Mouse (Mus musculus) mouse embryonic stem cell (cell line): ENCODE data around the gene Dbndd1.
"Not testable (repeated sequence)": the region's sequence is repeated elsewhere in the genome, so short reads cannot be mapped to it uniquely, and the experiment has no call there.

Experiments used
- in situ Hi-C, 2 experiments: fragments of 300-500 bp; cut with MboI; formaldehyde crosslinking; loops; 1 replicate in 1 of 2; 3 replicates in 1 of 2; pipeline ENCODE4 v1.14.3; 2019 to 2020; ENCODE audit warnings: low sequenced_read_pairs in 2 of 2, low pct_unique_long_range_greater_than_20kb in 1 of 2, mixed read lengths in 1 of 2; ENCODE audit not compliant: unreplicated experiment in 1 of 2

The Dbndd1 gene

DNA sequence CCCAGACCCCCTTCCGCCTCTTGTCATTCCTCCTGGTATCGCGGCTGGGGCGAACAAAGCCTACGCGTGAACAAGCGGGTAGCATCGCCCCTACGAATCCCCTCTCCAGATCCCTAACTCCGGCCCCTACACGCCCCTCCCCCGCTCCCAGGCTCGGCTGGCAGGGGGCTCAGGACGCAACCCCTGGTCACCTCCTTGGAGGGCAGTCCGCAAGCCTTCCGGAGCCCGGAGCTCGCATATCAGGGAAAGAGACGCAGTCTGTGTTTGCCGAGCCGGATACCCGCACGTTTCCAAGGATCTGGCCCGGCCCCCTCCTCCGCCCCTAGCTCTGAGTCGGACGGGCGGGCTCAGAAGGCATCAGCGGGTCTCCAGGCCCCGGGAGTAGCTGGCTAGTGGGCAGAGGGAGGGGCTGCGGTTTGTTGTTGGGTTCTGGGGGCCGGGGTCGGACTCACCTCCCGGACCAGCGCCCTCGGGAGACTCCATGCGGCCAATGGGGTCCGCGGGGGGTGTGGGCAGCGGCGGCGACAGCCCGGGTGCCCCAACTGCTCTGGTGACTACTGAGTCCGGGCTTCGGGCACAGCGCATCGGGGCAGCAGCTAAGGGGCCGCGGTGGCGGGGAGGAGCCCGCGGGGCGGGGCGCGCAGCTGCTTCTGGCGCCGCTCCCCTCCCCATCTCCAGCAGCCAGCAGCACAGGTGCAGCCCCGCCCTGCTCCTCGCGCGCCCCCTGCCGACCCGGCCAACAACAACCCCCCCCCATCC, at the start of gene Dbndd1:
Gene Dbndd1, minus strand, starts transcription at position 683 of the 759 bp plus-strand sequence.
- in situ Hi-C loops = no loop called here

GRCm38 (mm10) chr8:123564221-123564620, 49.0 kb upstream of the Dbndd1 start:
- in situ Hi-C loops = not testable (repeated sequence)

DNA sequence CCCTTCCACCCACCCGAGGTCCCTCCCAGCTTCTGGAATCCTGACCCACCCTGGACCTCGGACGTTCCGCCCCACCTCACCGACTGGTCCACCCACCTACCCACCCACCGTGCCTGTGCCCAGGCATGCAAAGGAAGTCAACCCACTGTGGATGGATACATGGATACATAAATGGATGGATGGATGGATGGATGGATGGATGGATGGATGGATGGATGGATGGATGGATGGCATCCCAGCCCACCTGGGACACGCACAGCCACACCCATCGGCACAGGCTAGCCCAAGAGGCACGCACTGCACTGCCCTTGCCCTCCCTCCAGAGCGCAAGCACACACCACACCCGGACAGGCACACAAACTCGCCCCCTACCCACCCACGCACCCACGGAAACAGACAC, 22.4 kb upstream of the Dbndd1 start:
- in situ Hi-C loops = not testable (repeated sequence)

DNA sequence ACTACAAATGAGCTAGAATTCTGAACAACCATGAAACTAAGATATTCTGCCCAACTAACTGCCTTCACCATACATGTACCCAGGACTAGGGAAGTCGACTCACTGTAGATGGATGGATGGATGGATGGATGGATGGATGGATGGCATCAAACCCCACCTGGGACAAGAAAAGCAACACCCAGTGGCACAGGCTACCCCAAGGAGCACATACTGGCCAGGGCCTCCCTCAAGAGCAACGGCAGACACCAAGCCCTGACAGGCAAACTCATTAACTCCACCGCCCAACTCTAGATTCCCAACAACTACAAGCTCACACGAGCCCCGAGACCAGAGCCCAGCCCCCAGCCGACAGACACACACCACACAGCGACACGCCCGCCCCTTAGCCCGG, 21.7 kb upstream of the Dbndd1 start:
- in situ Hi-C loops = no loop called here

DNA sequence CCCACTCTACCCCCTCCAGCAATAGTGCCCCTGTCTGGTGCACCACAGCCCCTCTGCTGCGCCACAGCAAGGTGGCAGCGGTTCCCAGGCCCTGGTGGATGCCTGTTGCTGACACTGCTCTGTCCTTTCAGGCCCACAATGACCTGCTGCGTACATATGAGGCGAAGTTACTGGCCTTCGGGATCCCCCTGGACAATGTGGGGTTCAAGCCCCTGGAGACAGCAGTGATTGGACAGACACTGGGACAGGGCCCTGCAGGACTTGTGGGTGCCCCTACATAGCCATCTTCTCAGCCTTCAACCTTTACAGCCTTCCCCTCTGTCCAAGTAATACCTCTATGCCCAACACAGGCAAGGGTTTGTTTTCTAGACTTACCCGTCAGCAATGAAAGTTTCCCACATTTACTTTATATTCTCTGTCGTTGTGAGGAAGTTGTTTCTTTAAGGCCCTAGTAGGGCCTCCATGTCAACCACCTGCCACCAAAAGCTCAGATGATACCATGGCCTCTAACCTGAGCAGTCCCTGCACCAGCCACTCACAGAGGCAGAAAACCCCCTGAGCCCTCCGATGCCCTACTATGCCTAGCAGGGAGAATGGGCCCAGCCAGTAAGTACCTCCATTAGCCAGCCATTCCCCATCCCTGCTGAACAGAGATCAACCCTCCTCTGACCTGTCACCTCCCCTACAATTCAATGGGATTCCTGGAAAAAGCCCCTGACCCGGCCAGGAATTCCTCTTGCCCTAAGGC, 21.2 kb upstream of the Dbndd1 start:
- in situ Hi-C loops = no loop called here

GRCm38 (mm10) chr8:123527720-123528489, 12.6 kb upstream of the Dbndd1 start:
- in situ Hi-C loops = no loop called here

- in situ Hi-C loops = not testable (repeated sequence)
Observed at GRCm38 (mm10) chr8:123520048-123520447, 4.8 kb upstream of the Dbndd1 start.

- in situ Hi-C loops = no loop called here
Observed at GRCm38 (mm10) chr8:123518667-123519066, 3.4 kb upstream of the Dbndd1 start, which contains the start of gene Gas8. TSS of gene Gas8 (plus strand) at chr8:123518834.

GRCm38 (mm10) chr8:123518172-123518571, 2.9 kb upstream of the Dbndd1 start:
- in situ Hi-C loops = no loop called here

DNA sequence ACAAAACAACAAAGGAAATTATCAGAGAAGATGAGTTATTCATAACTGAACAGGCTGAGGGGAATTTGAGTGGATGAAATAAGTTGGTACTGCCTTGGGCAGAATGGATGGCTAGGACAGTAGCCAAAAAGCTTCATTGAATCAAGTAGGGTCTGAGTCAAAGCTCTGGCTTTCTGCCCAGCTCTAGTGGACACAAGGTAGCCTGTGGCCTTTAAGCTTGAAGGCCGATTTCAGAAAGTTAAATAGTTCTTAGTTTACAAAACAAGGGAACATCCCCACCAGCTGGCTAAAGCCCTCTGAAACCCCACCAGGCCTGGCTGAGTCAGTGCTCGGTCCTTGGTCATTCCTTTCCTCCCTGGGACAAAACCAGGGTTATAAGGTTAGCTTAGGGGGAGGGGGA, 1.3 kb upstream of the Dbndd1 start:
- in situ Hi-C loops = no loop called here

DNA sequence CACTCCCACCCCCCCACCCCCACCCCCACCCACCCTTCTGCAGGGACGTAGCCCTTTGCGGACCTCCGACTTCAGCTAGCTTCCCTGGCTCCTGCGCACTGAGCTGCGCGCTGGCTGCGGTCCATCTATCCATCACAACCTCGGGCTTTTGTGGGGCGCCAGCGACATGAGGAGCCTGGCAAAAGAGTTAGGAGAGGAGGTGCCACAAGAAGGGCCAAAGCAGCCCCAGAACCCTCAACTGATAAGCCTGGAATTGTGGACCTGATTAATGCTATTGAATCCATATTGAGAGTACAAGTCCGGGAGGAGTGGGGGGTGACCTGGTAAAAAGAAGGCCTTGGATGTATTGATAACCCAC, 256 bp upstream of the Dbndd1 start:
- in situ Hi-C loops = no loop called here

DNA sequence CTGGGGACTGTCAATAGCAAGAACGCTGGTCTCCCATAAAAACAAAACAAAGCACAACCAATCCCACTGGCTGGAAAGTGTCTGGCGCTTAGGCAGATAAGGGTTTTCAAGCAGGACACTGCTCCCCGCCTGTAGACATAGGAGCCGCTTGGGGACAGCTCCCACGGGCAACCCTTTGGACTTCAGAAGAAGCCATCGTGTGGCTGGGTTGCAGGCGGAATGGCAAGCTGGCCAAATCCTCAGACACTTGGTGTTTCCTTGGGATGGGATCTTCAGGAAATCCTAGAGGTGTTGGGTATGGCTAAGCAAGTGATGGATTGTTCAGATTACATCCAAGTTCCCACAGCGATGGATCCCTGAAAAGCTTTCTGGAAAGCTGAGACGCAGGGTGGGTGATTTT, 1.1 kb downstream of the Dbndd1 start:
- in situ Hi-C loops = no loop called here

GRCm38 (mm10) chr8:123510819-123511218, 4.4 kb downstream of the Dbndd1 start:
- in situ Hi-C loops = no loop called here

GRCm38 (mm10) chr8:123507153-123507552, 8.1 kb downstream of the Dbndd1 start:
- in situ Hi-C loops = no loop called here

GRCm38 (mm10) chr8:123505695-123506094, 9.6 kb downstream of the Dbndd1 start:
- in situ Hi-C loops = no loop called here

DNA sequence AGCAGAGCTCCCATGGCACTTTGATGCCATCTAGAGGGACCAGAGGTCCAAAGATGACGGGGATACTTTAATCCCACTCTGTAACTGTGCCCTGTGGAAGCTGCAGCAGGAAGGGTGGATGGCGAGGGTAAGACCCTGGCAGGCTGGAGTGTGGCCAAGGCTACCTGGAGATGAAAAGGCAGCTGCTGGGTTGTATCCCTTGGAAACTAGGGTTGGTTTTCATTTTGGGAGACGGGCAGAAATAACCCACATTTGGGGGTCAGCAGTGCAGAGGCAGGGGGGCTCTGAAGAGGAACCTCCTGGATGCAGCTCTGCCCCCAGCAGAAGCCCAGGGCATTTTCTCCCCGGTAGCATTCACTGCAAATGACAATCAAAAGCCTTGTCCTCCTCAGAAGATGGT, 10.0 kb downstream of the Dbndd1 start:
- in situ Hi-C loops = no loop called here

- in situ Hi-C loops = no loop called here
Observed at GRCm38 (mm10) chr8:123504591-123505195, 10.6 kb downstream of the Dbndd1 start.

DNA sequence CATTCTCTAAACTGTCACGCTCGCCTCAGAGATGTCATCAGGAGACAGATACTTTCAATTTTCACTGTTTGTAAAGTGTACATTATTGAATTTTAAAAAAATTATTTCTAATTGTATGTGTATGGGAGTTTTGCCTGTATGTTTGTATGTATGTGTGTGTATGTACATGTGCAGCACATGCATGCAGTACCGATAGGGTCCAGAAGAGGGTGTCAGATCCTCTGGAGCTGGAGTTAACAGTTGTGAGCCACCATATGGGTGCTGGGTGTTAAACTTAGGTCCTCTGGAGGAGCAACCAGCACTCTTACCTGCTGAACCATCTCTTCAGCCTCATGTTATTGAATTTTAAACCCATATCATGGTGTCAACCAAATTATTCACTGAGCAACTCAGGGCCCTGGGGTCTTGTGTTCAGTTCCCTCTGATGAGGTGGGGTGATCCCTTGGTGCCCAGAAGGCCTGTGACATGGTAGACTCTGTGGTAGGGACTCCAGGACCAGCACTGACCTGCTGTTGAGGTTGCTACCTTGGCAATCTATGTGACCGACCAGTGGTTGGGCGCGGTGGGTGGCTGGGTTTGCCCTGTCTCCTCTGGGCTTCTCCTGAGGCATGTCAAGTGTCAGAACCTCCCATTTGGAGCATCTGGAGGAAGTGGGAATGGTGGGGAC, 11.3 kb downstream of the Dbndd1 start:
- in situ Hi-C loops = no loop called here
